Mouse (Mus musculus) bone marrow, adult 2 months (tissue): ENCODE measurements around the gene 4930432K21Rik.
A peak's percentile ranks its signal among the peaks of the same experiment; 100 is the strongest.

Source experiments
- CTCF ChIP-seq: fragments of 200-500 bp; IDR thresholded peaks from 2 replicates; pipeline ENCODE4 v1.5.1; 2011; ENCODE audit warnings: low read length, control low read depth; ENCODE audit not compliant: control insufficient read depth, insufficient read depth
- POLR2A ChIP-seq: fragments of 200-500 bp; IDR thresholded peaks from 2 replicates; pipeline ENCODE4 v1.6.1; 2011; ENCODE audit warnings: low read depth, mild to moderate bottlenecking, control low read depth, low read length, borderline replicate concordance; ENCODE audit not compliant: control insufficient read depth

GRCm38 (mm10) chr8:84210167-84210791 is 62.5 kb downstream of the 4930432K21Rik start:
- TF ChIP-seq CTCF, result peak; percentile 86
- no peak for TF ChIP-seq POLR2A
